Mouse (Mus musculus) kidney, postnatal 36 days (tissue): Measurements from ENCODE around the gene Prph.

Source experiments
- DNase-seq, 2 experiments: peaks; one replicate each; pipeline ENCODE4 v3.0.0; 2021 to 2022; ENCODE audit warnings: mixed read lengths in 2 of 2

The Prph gene

GRCm38 (mm10) chr15:99099139-99099556 is 44.2 kb downstream of the Prph start:
- DNase-seq, result peak; percentile 92 to 93

- DNase-seq, result peak in 1 of 2 experiments; percentile 34
Observed at GRCm38 (mm10) chr15:99099984-99100383, 45.0 kb downstream of the Prph start.

GRCm38 (mm10) chr15:99105238-99105637 is 50.3 kb downstream of the Prph start:
- DNase-seq, result peak in 1 of 2 experiments; percentile 57

GRCm38 (mm10) chr15:99107866-99108265 is 52.9 kb downstream of the Prph start:
- DNase-seq, result no peak
